Mouse (Mus musculus): ENCODE measurements around the gene Helz2.
"Not testable (repeated sequence)": the region's sequence is repeated elsewhere in the genome, so short reads cannot be mapped to it uniquely, and the experiment has no call there.

Gene Helz2

GRCm38 (mm10) chr2:181196628-181197300 is 45.1 kb downstream of the Helz2 start:
- no peak for DNase-seq (ENCODE audit: low spot score in 2 of 2)

- DNase-seq (ENCODE audit: low spot score in 2 of 2) = no peak
Observed at GRCm38 (mm10) chr2:181193044-181193443, 48.8 kb downstream of the Helz2 start.

GRCm38 (mm10) chr2:181191936-181192335 is 49.9 kb downstream of the Helz2 start:
- no peak for DNase-seq (ENCODE audit: low spot score in 2 of 2)

- not testable (repeated sequence) for DNase-seq (ENCODE audit: low spot score in 2 of 2)
Observed at GRCm38 (mm10) chr2:181191385-181191784, 50.4 kb downstream of the Helz2 start.

- no peak for DNase-seq (ENCODE audit: low spot score in 2 of 2)
Observed at GRCm38 (mm10) chr2:181189321-181189720, 52.5 kb downstream of the Helz2 start.

- DNase-seq (ENCODE audit: low spot score in 2 of 2) = peak; percentile 60 to 69
Observed at GRCm38 (mm10) chr2:181188681-181189080, 53.1 kb downstream of the Helz2 start.

GRCm38 (mm10) chr2:181187121-181188000 is 54.5 kb downstream of the Helz2 start, which contains the start of gene Ppdpf:
Gene Ppdpf (plus strand): TSS chr2:181187247.
- peak; percentile 90 to 96 for DNase-seq (ENCODE audit: low spot score in 2 of 2)

- peak; percentile 80 to 88 for DNase-seq (ENCODE audit: low spot score in 2 of 2)
Observed at GRCm38 (mm10) chr2:181186635-181187034, 55.2 kb downstream of the Helz2 start.

GRCm38 (mm10) chr2:181180898-181181297 is 60.9 kb downstream of the Helz2 start:
- DNase-seq (ENCODE audit: low spot score in 2 of 2) = no peak

GRCm38 (mm10) chr2:181178471-181178870 is 63.4 kb downstream of the Helz2 start:
- no peak for DNase-seq (ENCODE audit: low spot score in 2 of 2)

GRCm38 (mm10) chr2:181178015-181178414 is 63.8 kb downstream of the Helz2 start:
- DNase-seq (ENCODE audit: low spot score in 2 of 2) = no peak

Measured in urinary bladder, postnatal 36 days (tissue).